Mouse (Mus musculus) adrenal gland, postnatal 0 days (tissue): Measurements from ENCODE around the gene Vldlr. TPM values are rescaled to one million over a fixed set of nuclear protein-coding genes. Genes with fewer than 3 reads are reported as not detected.

Experiments used
- polyA plus RNA-seq: library from polyadenylated mRNA; unstranded; fragments of >200 nt; fragmentation: Nextera tagmentation; extraction: Ambion mirVana; gene quantifications from 2 replicates; pipeline ENCODE4 v1.2.1, GENCODE M21; 2015

Vldlr gene
- 16.3 and 18.8 TPM in 2 replicates for polyA plus RNA-seq

DNA sequence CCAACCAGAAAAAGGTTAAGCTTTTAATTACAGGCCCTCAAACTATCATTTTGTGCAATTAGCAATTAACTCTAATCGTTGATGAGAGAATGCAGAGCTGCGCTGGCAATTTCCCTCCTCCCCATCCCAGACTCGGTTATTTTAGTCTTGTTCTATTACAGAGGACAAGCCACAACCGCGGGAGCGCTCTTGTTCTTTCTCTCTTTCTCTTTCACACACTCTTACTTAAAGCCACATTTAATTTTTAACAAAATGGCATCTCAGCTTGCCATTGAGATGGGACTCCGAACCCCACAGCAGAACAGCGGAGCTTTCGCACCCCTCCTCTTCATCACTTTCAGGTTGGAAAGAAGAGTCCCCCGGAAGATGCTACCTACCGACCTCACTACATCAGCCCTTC, at the start of gene Vldlr:
TSS of gene Vldlr (plus strand) at position 167 of the 400 bp plus-strand sequence.

Other genes with a start within 250 kb of the Vldlr start
- 0.03 and 0.08 TPM in 2 replicates for gene Kcnv2, start 106.1 kb downstream of the Vldlr start, polyA plus RNA-seq
- gene Pum3, start 213.3 kb downstream of the Vldlr start, polyA plus RNA-seq, result 44.0 and 57.7 TPM in 2 replicates